Mouse (Mus musculus) embryonic facial prominence, embryonic 10.5 days (tissue): ENCODE measurements around the gene Ctnnd2. TPM values are rescaled to one million over a fixed set of nuclear protein-coding genes. Genes with fewer than 3 reads are reported as not detected.

ENCODE experiments used
- DNase-seq: peaks from one replicate; pipeline ENCODE4 v3.0.0-alpha.2; 2017; ENCODE audit warnings: low spot score
- H3K27ac ChIP-seq: fragments of 300-500 bp; sonication (generic); replicated peaks from 2 replicates; pipeline ENCODE4 v1.5.1; 2016; ENCODE audit warnings: mild to moderate bottlenecking
- H3K27me3 ChIP-seq: fragments of 300-500 bp; sonication (generic); replicated peaks from 2 replicates; pipeline ENCODE4 v1.6.1; 2016; ENCODE audit warnings: low read depth, mild to moderate bottlenecking; ENCODE audit not compliant: poor library complexity, severe bottlenecking
- H3K36me3 ChIP-seq: fragments of 300-500 bp; sonication (generic); replicated peaks from 2 replicates; pipeline ENCODE4 v1.6.1; 2016; ENCODE audit warnings: mild to moderate bottlenecking, moderate library complexity
- H3K4me1 ChIP-seq: fragments of 300-500 bp; sonication (generic); 2 replicates; pipeline ENCODE4 v1.6.1; 2016
- H3K4me3 ChIP-seq: fragments of 300-500 bp; sonication (generic); 2 replicates; pipeline ENCODE4 v1.5.1; 2016; ENCODE audit warnings: mild to moderate bottlenecking, moderate library complexity
- H3K9me3 ChIP-seq: fragments of 300-500 bp; sonication (generic); 2 replicates; pipeline ENCODE4 v1.6.1; 2016; ENCODE audit warnings: mild to moderate bottlenecking
- WGBS: fragments of 180-500 bp; shearing (Covaris S2); methylation state at CpG from one replicate; pipeline ENCODE4 v1.1.7; 2016; 5-methylcytosine and 5-hydroxymethylcytosine counted together
- polyA plus RNA-seq: library from polyadenylated mRNA; unstranded; fragments of >200 nt; fragmentation: Nextera tagmentation; extraction: Ambion mirVana; gene quantifications from 2 replicates; pipeline ENCODE4 v1.2.1, GENCODE M21; 2016

Ctnnd2 gene
- polyA plus RNA-seq, 1 experiment from 2014 or later, result 13.3 TPM

DNA sequence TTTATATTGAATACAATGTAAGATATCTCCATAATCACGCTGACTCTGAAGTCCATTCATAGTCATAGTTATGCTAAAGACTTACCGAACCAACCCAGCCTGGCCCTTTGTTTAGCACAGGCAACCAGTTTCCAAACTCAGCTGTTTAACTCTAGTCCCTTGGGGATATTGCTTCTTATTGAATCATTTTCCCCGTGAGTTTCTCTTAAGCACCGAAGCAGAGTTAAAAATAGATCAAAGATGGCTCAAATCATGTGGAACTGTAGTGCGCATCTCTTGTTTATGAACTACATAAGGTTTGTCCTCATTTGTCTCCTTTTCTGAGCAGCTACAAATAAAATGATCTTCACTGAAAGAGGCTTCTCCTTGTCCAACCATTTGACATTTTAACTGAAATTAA, 334.1 kb downstream of the Ctnnd2 start:
- no peak overlapping the region for H3K27ac ChIP-seq
- H3K27me3 ChIP-seq, result no peaks in the 10 kb centered on the region
- DNase-seq, result no peak
- H3K4me3 ChIP-seq, result no peak overlapping the region
- no peaks in the 10 kb centered on the region for H3K36me3 ChIP-seq
- no peaks in the 10 kb centered on the region for H3K9me3 ChIP-seq
- H3K4me1 ChIP-seq, result peaks cover 1% of the 10 kb centered on the region; the same call in 1 of the 2 replicates
- 74% methylated on average over 5 of the region's 5 CpGs for WGBS

DNA sequence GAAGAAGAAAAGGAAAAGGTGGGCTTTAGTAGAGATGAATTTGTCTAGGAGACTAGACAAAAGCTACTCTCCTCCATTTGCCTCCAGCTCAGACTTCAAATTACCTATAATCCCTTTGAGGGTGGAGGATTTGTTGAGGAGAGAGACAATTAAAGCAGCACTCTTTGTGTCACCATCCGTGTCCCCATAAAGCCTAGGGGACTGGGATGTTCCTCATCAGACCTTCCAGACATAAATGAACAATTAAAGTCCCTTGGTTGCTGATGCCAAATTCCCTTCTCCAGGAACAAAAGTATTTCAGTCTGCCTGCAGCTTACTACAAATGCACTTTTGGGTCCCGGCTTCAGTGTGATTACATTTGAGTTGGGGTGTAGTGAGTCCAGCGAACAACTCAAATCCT, 340.1 kb downstream of the Ctnnd2 start:
- Histone ChIP-seq H3K27me3 (no peaks in the 10 kb centered on the region), H3K4me1 (peaks cover 20% of the 10 kb centered on the region), H3K27ac (no peak overlapping the region), H3K9me3 (no peaks in the 10 kb centered on the region), H3K36me3 (no peaks in the 10 kb centered on the region), H3K4me3 (no peak overlapping the region)
- no peak for DNase-seq
- 43% methylated on average over 3 of the region's 3 CpGs for whole genome bisulfite sequencing

DNA sequence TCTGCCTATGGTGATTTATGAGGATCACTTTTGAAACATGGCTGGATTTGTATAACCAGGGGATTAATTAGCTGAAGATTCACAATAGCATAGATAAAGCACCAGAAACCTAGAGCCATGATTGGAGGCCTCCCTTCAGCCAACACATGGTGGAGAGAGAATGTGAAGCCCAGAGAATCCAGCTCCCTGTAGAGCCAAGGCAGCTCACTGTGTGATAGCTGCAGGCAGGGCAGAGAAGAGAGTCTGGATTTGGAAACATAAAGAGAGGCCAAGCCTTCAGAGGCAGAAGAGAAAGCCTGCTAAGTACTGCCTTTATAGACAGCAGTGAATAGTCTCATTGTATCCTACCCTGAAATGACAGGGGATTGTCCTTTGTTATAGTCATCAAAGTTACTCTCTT, 340.7 kb downstream of the Ctnnd2 start:
- Histone ChIP-seq H3K9me3 (no peaks in the 10 kb centered on the region), H3K4me3 (no peak overlapping the region), H3K4me1 (peaks cover 20% of the 10 kb centered on the region), H3K27me3 (no peaks in the 10 kb centered on the region), H3K36me3 (no peaks in the 10 kb centered on the region), H3K27ac (peak overlapping the region; percentile 19; the same call in 1 of the 2 replicates)
- no peak for DNase-seq

DNA sequence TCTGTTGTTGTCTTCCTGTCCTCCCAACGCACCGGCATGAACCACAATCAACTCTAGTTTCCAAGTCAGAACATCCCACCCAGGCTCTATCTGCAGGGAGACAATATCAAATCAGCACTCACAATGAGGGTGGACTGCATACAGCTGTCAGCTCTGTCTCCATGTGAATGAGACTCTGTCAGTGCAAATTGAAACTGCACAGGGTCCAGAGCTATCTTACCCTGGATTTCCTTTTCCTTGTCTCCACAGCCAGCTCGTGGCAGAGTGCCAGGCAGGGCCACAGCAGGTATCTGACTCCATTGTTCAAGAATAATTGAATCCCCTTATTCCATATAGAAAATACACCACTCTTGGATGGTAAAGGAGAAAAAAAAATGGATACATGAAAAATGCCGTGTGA, 343.0 kb downstream of the Ctnnd2 start:
- H3K4me1 ChIP-seq, result peaks cover 20% of the 10 kb centered on the region
- no peak overlapping the region for H3K4me3 ChIP-seq
- WGBS, result 81% methylated on average over 4 of the region's 4 CpGs
- H3K27me3 ChIP-seq, result no peaks in the 10 kb centered on the region
- no peak overlapping the region for H3K27ac ChIP-seq
- no peak for DNase-seq
- H3K36me3 ChIP-seq, result no peaks in the 10 kb centered on the region
- H3K9me3 ChIP-seq, result no peaks in the 10 kb centered on the region

DNA sequence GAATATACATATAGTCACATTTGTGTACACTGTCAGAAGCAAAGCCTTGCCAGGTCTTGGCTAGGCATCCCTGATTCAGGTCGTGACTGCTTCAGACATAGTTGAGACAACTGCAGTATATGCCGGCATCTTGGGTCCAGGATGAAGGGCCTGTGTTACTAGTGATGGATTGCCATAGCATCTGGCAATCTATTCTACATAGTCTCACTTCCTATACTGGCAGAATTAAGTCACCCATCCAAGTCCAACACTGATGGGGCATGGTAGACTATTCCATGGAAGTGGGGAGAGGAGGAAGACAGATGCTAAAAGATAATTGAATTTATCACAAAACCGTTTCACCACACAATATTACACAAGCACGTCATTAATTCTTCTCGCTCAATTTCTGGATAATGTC, 369.1 kb downstream of the Ctnnd2 start:
- WGBS, result 90% methylated on average over 5 of the region's 5 CpGs
- H3K9me3 ChIP-seq, result no peaks in the 10 kb centered on the region
- H3K4me1 ChIP-seq, result no peaks in the 10 kb centered on the region
- no peaks in the 10 kb centered on the region for H3K27me3 ChIP-seq
- no peaks in the 10 kb centered on the region for H3K36me3 ChIP-seq
- no peak overlapping the region for H3K27ac ChIP-seq
- no peak for DNase-seq
- H3K4me3 ChIP-seq, result no peak overlapping the region

DNA sequence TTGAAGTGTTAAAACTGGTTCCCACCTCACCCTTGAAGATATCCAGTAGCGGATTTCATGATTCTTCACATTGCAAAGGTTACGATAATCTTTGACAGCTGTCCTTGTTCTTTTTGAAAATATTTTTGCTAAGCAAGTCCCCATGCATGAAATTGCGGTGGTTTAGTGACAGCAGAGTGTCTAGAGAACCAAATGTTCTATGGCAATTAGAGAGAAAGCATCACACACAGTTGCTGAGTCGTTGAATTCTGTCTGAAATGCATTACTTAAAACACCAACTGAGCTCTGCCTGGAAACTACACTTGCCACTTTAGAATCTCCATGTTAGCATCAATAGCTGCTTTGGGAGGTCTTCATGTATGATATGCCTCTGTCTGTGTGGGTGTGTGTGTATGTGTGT, 375.9 kb downstream of the Ctnnd2 start:
- no peak overlapping the region for H3K27ac ChIP-seq
- no peak for DNase-seq
- no peaks in the 10 kb centered on the region for H3K9me3 ChIP-seq
- no peak overlapping the region for H3K4me3 ChIP-seq
- H3K4me1 ChIP-seq, result no peaks in the 10 kb centered on the region
- WGBS, result 88% methylated on average over 4 of the region's 4 CpGs
- H3K36me3 ChIP-seq, result no peaks in the 10 kb centered on the region
- no peaks in the 10 kb centered on the region for H3K27me3 ChIP-seq

DNA sequence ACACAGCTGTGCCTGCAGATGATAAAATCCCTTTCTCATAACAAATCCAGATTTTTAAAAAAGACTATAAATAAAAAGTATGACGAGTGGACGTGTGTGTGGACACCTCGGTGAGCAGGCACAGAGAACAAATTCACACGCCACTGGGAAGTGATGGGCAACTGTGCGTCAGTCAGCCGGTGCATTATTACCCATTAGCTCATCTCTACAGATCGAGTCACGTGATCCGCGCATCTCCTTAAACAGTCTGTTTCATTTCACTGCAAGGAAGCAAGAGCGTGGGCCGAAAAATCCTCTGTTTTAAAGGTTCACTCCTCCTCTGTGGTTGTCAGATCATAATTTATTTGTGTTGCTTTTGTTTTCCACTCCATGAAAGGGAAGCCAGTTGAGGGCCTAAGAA, 378.6 kb downstream of the Ctnnd2 start:
- no peaks in the 10 kb centered on the region for H3K27me3 ChIP-seq
- 0 out of 2 replicates have a peak, but pooled peaks cover 4% of the 10 kb centered on the region for H3K4me1 ChIP-seq
- no peak for DNase-seq
- H3K27ac ChIP-seq, result no peak overlapping the region
- no peaks in the 10 kb centered on the region for H3K9me3 ChIP-seq
- WGBS, result 92% methylated on average over 12 of the region's 12 CpGs
- no peak overlapping the region for H3K4me3 ChIP-seq
- H3K36me3 ChIP-seq, result no peaks in the 10 kb centered on the region

DNA sequence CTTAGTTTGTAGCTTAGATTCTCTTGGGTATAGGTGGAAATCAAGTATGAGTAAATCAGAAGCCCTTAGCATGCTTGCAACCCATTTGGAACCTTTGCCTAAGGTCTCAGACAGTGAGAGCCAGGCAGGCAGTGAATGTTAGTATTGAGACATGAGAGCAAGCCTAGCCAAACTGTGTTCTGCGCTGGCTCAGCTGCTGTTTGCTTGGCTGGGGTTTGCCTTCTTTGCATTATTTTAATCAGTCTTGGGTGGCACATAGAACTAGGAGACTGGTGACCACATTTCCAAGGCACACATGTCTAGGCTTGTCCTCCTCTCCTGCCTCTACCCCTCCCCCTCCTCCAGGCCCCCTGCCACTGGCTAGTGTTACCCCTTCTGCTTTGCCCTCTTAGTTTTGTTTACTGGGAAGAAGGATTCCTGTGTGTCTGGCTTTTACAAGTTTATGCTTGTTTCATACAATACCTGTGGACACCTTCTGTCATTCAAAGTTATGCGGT, 381.6 kb downstream of the Ctnnd2 start:
- H3K27ac ChIP-seq, result no peak overlapping the region
- DNase-seq, result peak; percentile 10

DNA sequence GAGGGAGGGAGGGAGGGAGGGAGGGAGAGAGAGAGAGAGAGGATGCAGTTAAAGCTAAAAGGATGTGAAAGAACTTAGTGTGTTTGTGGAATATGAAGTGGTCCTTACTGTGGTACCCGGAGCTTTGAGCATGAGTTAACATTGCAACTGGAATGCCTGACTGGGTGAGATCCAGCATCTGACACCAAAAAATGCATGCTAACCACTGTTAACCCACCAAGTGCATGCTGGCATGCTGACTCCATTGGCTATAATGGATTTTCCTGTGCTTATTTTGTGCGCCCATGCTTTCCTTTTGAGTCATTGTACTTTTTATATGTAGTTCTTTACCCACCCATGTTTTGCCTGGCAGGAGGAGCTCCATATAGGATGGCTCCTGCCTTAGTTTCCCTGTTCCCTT, 383.4 kb downstream of the Ctnnd2 start:
- H3K27ac ChIP-seq, result no peak overlapping the region
- WGBS, result 96% methylated on average over 2 of the region's 2 CpGs

More for the DNA sequence above, 381.6 kb downstream of the Ctnnd2 start:
- WGBS, result 84% methylated on average over 2 of the region's 2 CpGs
- no peaks in the 10 kb centered on the region for H3K27me3 ChIP-seq
- no peak overlapping the region for H3K4me3 ChIP-seq
- 0 out of 2 replicates have a peak, but pooled peaks cover 4% of the 10 kb centered on the region for H3K4me1 ChIP-seq
- no peaks in the 10 kb centered on the region for H3K36me3 ChIP-seq
- H3K9me3 ChIP-seq, result no peaks in the 10 kb centered on the region

DNA sequence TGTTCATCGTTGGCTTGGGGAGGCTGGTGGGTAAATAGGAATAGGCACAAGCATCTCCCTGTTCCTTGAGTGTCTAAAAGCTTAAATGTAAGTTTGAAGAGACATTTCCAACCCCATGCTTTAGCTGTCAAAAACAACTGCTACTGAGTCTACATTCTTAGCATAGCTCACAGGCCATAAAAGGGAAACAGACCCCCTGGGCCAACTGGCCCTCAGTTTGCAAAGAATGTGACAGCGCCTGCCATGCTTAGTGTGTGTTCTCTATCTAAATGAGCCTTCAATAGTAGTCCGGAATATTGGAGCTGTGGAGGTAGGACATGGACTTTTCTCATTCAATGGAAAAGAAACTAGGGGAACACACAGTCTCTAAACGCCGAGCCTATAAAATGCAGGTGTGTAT, 390.0 kb downstream of the Ctnnd2 start:
- Histone ChIP-seq H3K27ac (no peak overlapping the region), H3K27me3 (no peaks in the 10 kb centered on the region), H3K9me3 (no peaks in the 10 kb centered on the region), H3K36me3 (no peaks in the 10 kb centered on the region), H3K4me3 (no peak overlapping the region), H3K4me1 (no peaks in the 10 kb centered on the region)
- DNase-seq, result no peak
- WGBS, result 80% methylated on average over 5 of the region's 5 CpGs

More for the DNA sequence above, 383.4 kb downstream of the Ctnnd2 start:
- H3K4me3 ChIP-seq, result no peak overlapping the region
- H3K27me3 ChIP-seq, result no peaks in the 10 kb centered on the region
- 0 out of 2 replicates have a peak, but pooled peaks cover 4% of the 10 kb centered on the region for H3K4me1 ChIP-seq
- H3K36me3 ChIP-seq, result no peaks in the 10 kb centered on the region
- no peaks in the 10 kb centered on the region for H3K9me3 ChIP-seq
- DNase-seq, result no peak

DNA sequence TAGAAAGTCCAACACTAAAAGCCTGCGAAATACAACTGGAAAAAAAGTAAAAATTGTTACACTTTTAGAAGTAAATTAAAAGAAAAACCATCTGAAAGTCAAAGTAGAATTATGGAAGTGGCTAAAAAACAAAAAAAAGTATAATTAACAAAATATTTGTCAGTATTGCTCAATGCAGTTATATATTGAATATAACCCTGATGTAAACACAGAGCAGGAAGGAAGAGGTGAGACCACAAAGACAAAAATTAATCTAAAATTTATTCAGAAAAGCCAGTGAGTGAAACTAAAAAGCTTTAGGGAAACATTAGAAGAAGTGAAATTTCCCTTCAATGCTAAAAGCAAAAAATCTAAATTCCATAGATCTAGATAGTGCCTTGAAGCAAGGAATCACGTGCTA, 392.2 kb downstream of the Ctnnd2 start:
- WGBS, result 93% methylated on average over 2 of the region's 2 CpGs
- no peak overlapping the region for H3K27ac ChIP-seq
- no peaks in the 10 kb centered on the region for H3K9me3 ChIP-seq
- no peak for DNase-seq
- H3K36me3 ChIP-seq, result no peaks in the 10 kb centered on the region
- H3K27me3 ChIP-seq, result no peaks in the 10 kb centered on the region
- H3K4me1 ChIP-seq, result no peaks in the 10 kb centered on the region
- no peak overlapping the region for H3K4me3 ChIP-seq

DNA sequence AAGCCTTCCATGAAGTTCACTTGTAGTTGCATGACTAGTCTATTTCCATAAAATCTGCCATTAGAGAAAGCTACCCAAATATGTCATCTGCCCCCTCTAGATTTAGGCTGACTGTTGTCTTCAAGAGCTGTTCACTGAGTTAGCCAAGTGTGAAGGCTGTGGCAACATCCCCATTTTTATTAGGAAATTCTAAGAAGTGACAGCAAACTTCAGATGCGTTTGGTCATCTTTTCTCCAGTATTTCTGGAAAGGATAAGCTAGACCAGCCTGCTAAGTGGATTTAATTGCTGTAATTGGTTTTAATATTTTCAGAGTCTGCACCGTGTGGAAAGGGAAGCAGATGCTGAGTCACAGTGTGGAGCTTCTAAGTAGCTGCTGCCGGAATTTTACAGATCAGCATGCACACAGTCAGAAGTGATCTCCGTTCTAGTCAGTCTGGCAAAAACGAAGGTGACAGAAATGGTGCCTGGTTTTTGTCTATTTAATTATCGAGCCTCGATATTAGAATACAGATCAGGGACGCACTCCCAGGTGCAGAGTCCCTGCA, 397.9 kb downstream of the Ctnnd2 start:
- H3K4me3 ChIP-seq, result no peak overlapping the region
- H3K36me3 ChIP-seq, result no peaks in the 10 kb centered on the region
- 75% methylated on average over 8 of the region's 8 CpGs for WGBS
- H3K4me1 ChIP-seq, result 0 out of 2 replicates have a peak, but pooled peaks cover 4% of the 10 kb centered on the region
- no peak overlapping the region for H3K27ac ChIP-seq
- no peak for DNase-seq
- no peaks in the 10 kb centered on the region for H3K27me3 ChIP-seq
- H3K9me3 ChIP-seq, result no peaks in the 10 kb centered on the region

DNA sequence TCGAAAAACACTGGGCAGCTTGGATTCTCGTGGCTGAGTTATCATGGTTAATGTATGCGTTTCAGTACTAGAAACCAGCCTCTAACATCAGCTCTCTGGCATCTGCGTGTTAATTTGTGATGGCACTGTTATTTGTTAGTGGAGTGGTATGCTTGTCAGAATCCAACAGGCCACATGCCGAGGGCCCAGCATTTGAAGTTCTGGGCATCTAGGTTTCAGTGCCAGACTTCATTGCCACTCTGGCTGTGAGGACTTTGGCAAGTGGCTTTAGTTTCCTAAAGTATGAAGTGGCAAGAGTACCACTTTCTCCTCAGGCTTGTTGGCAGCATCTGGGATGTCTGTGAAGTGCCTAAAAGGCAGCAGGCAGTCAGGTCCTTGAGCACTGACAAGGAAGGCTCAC, 415.1 kb downstream of the Ctnnd2 start:
- no peak for DNase-seq
- 82% methylated on average over 5 of the region's 5 CpGs for whole genome bisulfite sequencing
- H3K27ac ChIP-seq, result no peak overlapping the region

More for the DNA sequence above, 415.1 kb downstream of the Ctnnd2 start:
- no peaks in the 10 kb centered on the region for H3K9me3 ChIP-seq
- no peaks in the 10 kb centered on the region for H3K36me3 ChIP-seq
- no peak overlapping the region for H3K4me3 ChIP-seq
- no peaks in the 10 kb centered on the region for H3K27me3 ChIP-seq
- H3K4me1 ChIP-seq, result no peaks in the 10 kb centered on the region
